Mouse (Mus musculus): Measurements from ENCODE around the gene Chchd10. TPM values are rescaled to one million over a fixed set of nuclear protein-coding genes. Genes with fewer than 3 reads are reported as not detected.
A peak's percentile ranks its signal among the peaks of the same experiment; 100 is the strongest.

The Chchd10 gene
- polyA plus RNA-seq, 1 experiment from 2014 or later: 6.9 TPM

GRCm38 (mm10) chr10:75945213-75945612 lies 12.3 kb downstream of the Chchd10 start:
- no peaks in the 10 kb centered on the region for H3K36me3 ChIP-seq
- H3K4me3 ChIP-seq: no peak overlapping the region
- H3K9me3 ChIP-seq (replicated peaks): no peaks in the 10 kb centered on the region
- peaks cover 21% of the 10 kb centered on the region for H3K27me3 ChIP-seq (ENCODE audit: low read depth, poor library complexity, severe bottlenecking)
- H3K27ac ChIP-seq (replicated peaks): no peak overlapping the region
- H3K4me1 ChIP-seq: peaks cover 24% of the 10 kb centered on the region
- 91% methylated on average over 7 of the region's 7 CpGs for WGBS
- DNase-seq (ENCODE audit: low spot score): no peak

- Histone ChIP-seq H3K27ac (replicated peaks) (no peak overlapping the region), H3K4me1 (peaks cover 24% of the 10 kb centered on the region), H3K27me3 (ENCODE audit: low read depth, poor library complexity, severe bottlenecking) (peaks cover 21% of the 10 kb centered on the region), H3K9me3 (replicated peaks) (no peaks in the 10 kb centered on the region), H3K36me3 (no peaks in the 10 kb centered on the region), H3K4me3 (no peak overlapping the region)
- WGBS: 86% methylated on average over 7 of the region's 7 CpGs
- DNase-seq (ENCODE audit: low spot score): no peak
Measured at GRCm38 (mm10) chr10:75945896-75946295, 13.0 kb downstream of the Chchd10 start.

GRCm38 (mm10) chr10:75948079-75948478 lies 15.1 kb downstream of the Chchd10 start:
- no peak for DNase-seq (ENCODE audit: low spot score)
- H3K4me3 ChIP-seq: no peak overlapping the region
- 85% methylated on average over 5 of the region's 5 CpGs for WGBS
- H3K27ac ChIP-seq (replicated peaks): no peak overlapping the region
- H3K36me3 ChIP-seq: no peaks in the 10 kb centered on the region
- no peaks in the 10 kb centered on the region for H3K9me3 ChIP-seq (replicated peaks)
- H3K4me1 ChIP-seq: peaks cover 27% of the 10 kb centered on the region
- H3K27me3 ChIP-seq (ENCODE audit: low read depth, poor library complexity, severe bottlenecking): peaks cover 32% of the 10 kb centered on the region

GRCm38 (mm10) chr10:75949053-75950045 lies 16.4 kb downstream of the Chchd10 start:
- DNase-seq (ENCODE audit: low spot score): no peak
- no peaks in the 10 kb centered on the region for H3K36me3 ChIP-seq
- 82% methylated on average over 22 of the region's 22 CpGs for WGBS
- no peak overlapping the region for H3K4me3 ChIP-seq
- no peaks in the 10 kb centered on the region for H3K9me3 ChIP-seq (replicated peaks)
- H3K27ac ChIP-seq (replicated peaks): no peak overlapping the region
- peaks cover 33% of the 10 kb centered on the region for H3K27me3 ChIP-seq (ENCODE audit: low read depth, poor library complexity, severe bottlenecking)
- peaks cover 23% of the 10 kb centered on the region for H3K4me1 ChIP-seq

- Histone ChIP-seq H3K4me3 (peak overlapping the region; percentile 65), H3K36me3 (no peaks in the 10 kb centered on the region), H3K27me3 (ENCODE audit: low read depth, poor library complexity, severe bottlenecking) (peaks cover 37% of the 10 kb centered on the region), H3K9me3 (replicated peaks) (no peaks in the 10 kb centered on the region), H3K4me1 (peaks cover 26% of the 10 kb centered on the region), H3K27ac (replicated peaks) (peak overlapping the region; percentile 76)
- DNase-seq (ENCODE audit: low spot score): peak; percentile 47
- WGBS: 2% methylated on average over 23 of the region's 23 CpGs
Measured at GRCm38 (mm10) chr10:75950791-75951210, 17.9 kb downstream of the Chchd10 start.

- Histone ChIP-seq H3K9me3 (replicated peaks) (no peaks in the 10 kb centered on the region), H3K36me3 (no peaks in the 10 kb centered on the region), H3K27me3 (ENCODE audit: low read depth, poor library complexity, severe bottlenecking) (peaks cover 37% of the 10 kb centered on the region), H3K27ac (replicated peaks) (peak overlapping the region; percentile 76), H3K4me1 (peaks cover 26% of the 10 kb centered on the region), H3K4me3 (peak overlapping the region; percentile 65)
- peak; percentile 45 for DNase-seq (ENCODE audit: low spot score)
- 6% methylated on average over 13 of the region's 13 CpGs for WGBS
Measured at GRCm38 (mm10) chr10:75951424-75952050, 18.6 kb downstream of the Chchd10 start.

GRCm38 (mm10) chr10:75954381-75954811 lies 21.5 kb downstream of the Chchd10 start, which contains the start of gene Gm5134:
Gm5134 (plus strand) TSS chr10:75954514.
- peak within 1 kb of the TSS; percentile 47 for H3K27ac ChIP-seq (replicated peaks)
- no peaks in the 10 kb centered on the region for H3K36me3 ChIP-seq
- DNase-seq (ENCODE audit: low spot score): no peak
- H3K27me3 ChIP-seq (ENCODE audit: low read depth, poor library complexity, severe bottlenecking): peaks cover 32% of the 10 kb centered on the region
- peaks cover 26% of the 10 kb centered on the region for H3K4me1 ChIP-seq
- H3K4me3 ChIP-seq: peak within 1 kb of the TSS; percentile 41
- WGBS: 31% methylated on average over 20 of the region's 20 CpGs
- H3K9me3 ChIP-seq (replicated peaks): no peaks in the 10 kb centered on the region

- no peak for DNase-seq (ENCODE audit: low spot score)
- peaks cover 5% of the 10 kb centered on the region; the same call in 1 of the 2 replicates for H3K9me3 ChIP-seq (replicated peaks)
- 93% methylated on average over 10 of the region's 10 CpGs for WGBS
Measured at GRCm38 (mm10) chr10:75973846-75974245, 40.9 kb downstream of the Chchd10 start.

GRCm38 (mm10) chr10:75975216-75975615 lies 42.3 kb downstream of the Chchd10 start:
- peaks cover 4% of the 10 kb centered on the region; the same call in 1 of the 2 replicates for H3K4me1 ChIP-seq
- WGBS: 81% methylated on average over 5 of the region's 5 CpGs
- no peak for DNase-seq (ENCODE audit: low spot score)

More at GRCm38 (mm10) chr10:75973846-75974245, 40.9 kb downstream of the Chchd10 start:
- Histone ChIP-seq H3K27ac (replicated peaks) (no peak overlapping the region), H3K36me3 (no peaks in the 10 kb centered on the region), H3K27me3 (ENCODE audit: low read depth, poor library complexity, severe bottlenecking) (no peaks in the 10 kb centered on the region), H3K4me3 (no peak overlapping the region), H3K4me1 (peaks cover 4% of the 10 kb centered on the region; the same call in 1 of the 2 replicates)

GRCm38 (mm10) chr10:75978119-75978834 lies 45.3 kb downstream of the Chchd10 start:
- peaks cover 4% of the 10 kb centered on the region; the same call in 1 of the 2 replicates for H3K4me1 ChIP-seq
- no peak overlapping the region for H3K27ac ChIP-seq (replicated peaks)
- no peak for DNase-seq (ENCODE audit: low spot score)
- H3K27me3 ChIP-seq (ENCODE audit: low read depth, poor library complexity, severe bottlenecking): no peaks in the 10 kb centered on the region
- peaks cover 5% of the 10 kb centered on the region; the same call in 1 of the 2 replicates for H3K9me3 ChIP-seq (replicated peaks)
- H3K36me3 ChIP-seq: no peaks in the 10 kb centered on the region
- WGBS: 52% methylated on average over 10 of the region's 10 CpGs
- no peak overlapping the region for H3K4me3 ChIP-seq

More at GRCm38 (mm10) chr10:75975216-75975615, 42.3 kb downstream of the Chchd10 start:
- Histone ChIP-seq H3K27ac (replicated peaks) (no peak overlapping the region), H3K36me3 (no peaks in the 10 kb centered on the region), H3K4me3 (no peak overlapping the region), H3K9me3 (replicated peaks) (peaks cover 5% of the 10 kb centered on the region; the same call in 1 of the 2 replicates), H3K27me3 (ENCODE audit: low read depth, poor library complexity, severe bottlenecking) (no peaks in the 10 kb centered on the region)

- WGBS: 91% methylated on average over 5 of the region's 5 CpGs
- peaks cover 5% of the 10 kb centered on the region; the same call in 1 of the 2 replicates for H3K9me3 ChIP-seq (replicated peaks)
Measured at GRCm38 (mm10) chr10:75978835-75979157, 45.9 kb downstream of the Chchd10 start.

GRCm38 (mm10) chr10:75979432-75979831 lies 46.5 kb downstream of the Chchd10 start:
- Histone ChIP-seq H3K36me3 (no peaks in the 10 kb centered on the region), H3K4me1 (peaks cover 4% of the 10 kb centered on the region; the same call in 1 of the 2 replicates), H3K9me3 (replicated peaks) (peaks cover 5% of the 10 kb centered on the region; the same call in 1 of the 2 replicates), H3K27ac (replicated peaks) (no peak overlapping the region), H3K4me3 (no peak overlapping the region), H3K27me3 (ENCODE audit: low read depth, poor library complexity, severe bottlenecking) (no peaks in the 10 kb centered on the region)
- WGBS: 87% methylated on average over 3 of the region's 3 CpGs
- DNase-seq (ENCODE audit: low spot score): no peak

More at GRCm38 (mm10) chr10:75978835-75979157, 45.9 kb downstream of the Chchd10 start:
- Histone ChIP-seq H3K27me3 (ENCODE audit: low read depth, poor library complexity, severe bottlenecking) (no peaks in the 10 kb centered on the region), H3K36me3 (no peaks in the 10 kb centered on the region), H3K27ac (replicated peaks) (no peak overlapping the region), H3K4me3 (no peak overlapping the region), H3K4me1 (peaks cover 4% of the 10 kb centered on the region; the same call in 1 of the 2 replicates)
- no peak for DNase-seq (ENCODE audit: low spot score)
